Mouse (Mus musculus) urinary bladder, postnatal 14 days (tissue): ENCODE measurements around the gene Zfp324.
"Not testable (repeated sequence)": the region's sequence is repeated elsewhere in the genome, so short reads cannot be mapped to it uniquely, and the experiment has no call there.

ENCODE experiments used
- DNase-seq: peaks from one replicate; pipeline ENCODE4 v3.0.0; 2021; ENCODE audit warnings: low spot score

Zfp324 gene

DNA sequence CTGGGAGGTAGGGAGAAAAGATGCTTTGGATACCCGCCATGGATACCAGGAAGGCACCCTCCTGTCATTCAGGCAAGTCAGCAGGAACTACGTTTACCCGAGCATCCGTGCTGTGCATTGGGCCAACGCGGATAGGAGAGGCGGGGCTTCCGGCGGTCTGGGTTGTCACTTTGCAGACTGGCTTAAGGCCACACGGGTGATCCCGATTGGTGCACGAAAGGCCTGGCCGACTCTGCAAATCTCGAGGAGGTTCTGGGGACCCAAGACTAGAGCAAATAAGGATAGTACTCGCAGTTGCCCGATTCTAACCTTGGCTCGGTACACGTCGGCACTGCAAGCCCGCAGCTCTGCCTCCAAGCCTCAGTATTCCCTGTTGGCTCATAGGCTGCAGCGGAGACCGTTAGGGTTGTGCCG, at the start of gene Zfp324:
Gene Zfp324, plus strand, starts transcription at position 161 of the 414 bp plus-strand sequence.
- DNase-seq, result peak; percentile 91

DNA sequence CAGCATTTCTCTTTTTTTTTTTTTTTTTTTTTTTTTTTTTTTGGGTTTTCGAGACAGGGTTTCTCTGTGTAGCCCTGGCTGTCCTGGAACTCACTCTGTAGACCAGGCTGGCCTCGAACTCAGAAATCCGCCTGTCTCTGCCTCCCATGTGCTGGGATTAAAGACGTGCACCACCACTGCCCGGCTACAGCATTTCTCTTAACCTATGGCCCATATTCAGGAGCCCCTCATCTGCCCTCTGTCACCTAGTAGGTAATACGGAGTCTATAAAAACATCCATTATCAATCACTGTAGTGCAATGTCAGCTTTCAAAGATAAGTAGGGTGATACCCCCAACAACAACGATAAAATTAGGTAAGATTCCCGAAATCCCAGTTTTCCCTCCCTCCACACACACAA, 45.1 kb upstream of the Zfp324 start:
- DNase-seq, result not testable (repeated sequence)

DNA sequence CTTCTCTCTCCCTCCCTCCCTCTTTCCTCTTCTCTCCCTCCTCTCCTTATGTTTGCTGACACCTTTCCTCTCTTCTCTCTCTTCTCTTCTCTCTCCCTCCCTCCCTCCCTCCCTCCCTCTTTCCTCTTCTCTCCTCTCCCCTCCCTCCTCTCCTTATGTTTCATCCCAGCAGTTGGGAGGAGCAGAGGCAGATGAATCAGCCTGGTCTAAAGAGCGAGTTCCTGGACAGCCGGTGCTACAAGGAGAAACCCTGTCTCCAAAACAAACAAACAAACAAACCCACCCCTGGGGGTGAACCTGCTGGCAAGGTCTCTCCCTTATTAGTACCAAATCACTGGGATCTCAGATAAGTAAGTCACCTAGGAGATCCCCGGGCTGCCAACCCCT, 44.3 kb upstream of the Zfp324 start:
- DNase-seq, result no peak

DNA sequence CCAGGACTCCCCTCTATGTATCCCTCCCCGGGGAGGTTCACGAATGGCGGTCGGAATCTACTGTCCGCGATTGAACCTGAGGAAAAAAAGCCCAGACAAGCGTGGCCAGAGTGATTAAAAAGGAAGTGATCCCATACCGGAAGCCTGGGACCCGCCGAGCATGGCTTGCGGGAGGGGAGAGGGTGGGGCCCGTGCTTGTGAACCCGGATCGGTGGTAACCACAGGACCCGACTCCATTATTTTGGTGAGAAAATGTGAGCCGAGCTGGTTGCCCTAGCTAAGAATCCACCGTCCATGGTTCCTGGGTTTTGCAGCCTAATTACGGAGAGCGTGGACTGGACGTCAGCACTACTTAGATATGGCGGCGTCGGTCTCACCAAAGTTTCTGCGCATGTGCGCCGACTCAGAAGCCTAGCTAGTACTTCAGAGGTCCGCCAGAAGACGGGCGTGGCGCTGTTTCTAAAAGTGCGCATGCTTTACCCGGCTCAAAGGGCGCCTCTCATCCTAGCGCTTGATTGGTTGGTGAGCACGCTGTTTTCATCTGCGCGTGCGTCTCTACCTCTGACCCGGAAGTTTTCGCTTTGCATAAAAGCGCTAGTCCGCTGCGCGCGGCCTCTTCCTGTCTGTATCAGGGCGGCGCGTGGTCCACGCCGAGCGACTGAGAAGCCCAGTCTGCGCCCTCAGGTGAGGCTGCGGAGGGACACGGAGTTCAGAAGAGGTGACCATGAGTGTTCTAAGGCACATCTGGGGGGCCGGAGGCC, 43.8 kb upstream of the Zfp324 start, which contains the start of gene Rps5:
Gene Rps5, plus strand, starts transcription at position 586 of the 761 bp plus-strand sequence.
- DNase-seq, result peak; percentile 99

DNA sequence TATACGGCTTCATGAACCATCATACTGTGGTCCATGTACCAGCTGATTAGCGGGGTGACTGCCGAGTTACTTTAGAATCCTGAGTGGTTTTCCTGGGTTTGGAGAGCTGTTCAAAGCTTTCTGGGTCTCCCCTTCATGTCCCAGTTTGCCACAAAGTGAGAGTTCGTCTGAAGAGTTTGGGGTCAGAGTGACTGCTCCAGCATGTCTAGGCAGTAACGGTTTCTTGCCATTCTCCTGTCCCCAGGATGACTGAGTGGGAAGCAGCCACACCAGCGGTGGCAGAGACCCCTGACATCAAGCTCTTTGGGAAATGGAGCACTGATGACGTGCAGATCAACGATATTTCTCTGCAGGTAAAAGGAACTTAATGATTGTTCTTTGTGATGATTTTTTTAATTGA, 42.9 kb upstream of the Zfp324 start:
- DNase-seq, result no peak

DNA sequence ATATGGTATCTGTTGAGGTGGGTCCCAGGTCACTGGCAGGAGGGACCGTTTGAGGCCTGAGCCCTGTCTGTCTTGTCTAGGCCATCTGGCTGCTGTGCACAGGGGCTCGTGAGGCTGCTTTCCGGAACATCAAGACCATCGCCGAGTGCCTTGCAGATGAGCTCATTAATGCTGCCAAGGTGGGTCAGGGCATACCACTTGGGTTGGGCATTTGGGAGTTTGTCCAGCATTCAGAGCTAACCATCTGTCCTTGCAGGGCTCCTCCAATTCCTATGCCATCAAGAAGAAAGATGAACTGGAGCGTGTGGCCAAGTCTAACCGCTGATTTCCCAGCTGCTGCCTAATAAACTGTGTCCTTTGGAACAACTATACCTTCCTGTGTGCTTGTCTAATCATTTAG, 39.3 kb upstream of the Zfp324 start:
- no peak for DNase-seq

DNA sequence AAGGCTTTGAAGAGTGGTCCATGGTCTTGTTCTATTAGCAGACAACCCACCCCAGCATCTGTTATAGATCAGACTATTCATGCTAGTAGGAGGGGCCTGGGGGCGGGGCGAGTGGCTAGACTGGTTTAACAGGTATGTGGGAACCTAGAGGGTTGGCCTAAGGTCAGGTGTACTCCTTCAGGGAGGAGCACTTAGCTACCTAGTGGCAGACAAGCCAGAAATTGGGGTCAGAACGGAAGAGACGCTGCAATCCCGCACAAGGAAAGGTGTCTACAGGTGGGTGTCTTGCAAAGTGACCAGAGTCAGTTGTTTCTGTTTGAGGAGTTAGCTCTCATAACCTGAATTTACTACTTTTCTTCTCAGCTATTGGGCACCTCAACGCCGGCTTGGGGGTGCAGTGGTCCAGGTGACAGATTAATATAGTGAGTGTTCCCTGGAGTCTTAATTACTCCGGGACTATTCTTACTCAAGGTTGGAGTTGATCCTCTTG, 38.4 kb upstream of the Zfp324 start, which contains the start of gene Rnf225:
Gene Rnf225, plus strand, starts transcription at position 226 of the 490 bp plus-strand sequence.
- DNase-seq, result peak; percentile 93

DNA sequence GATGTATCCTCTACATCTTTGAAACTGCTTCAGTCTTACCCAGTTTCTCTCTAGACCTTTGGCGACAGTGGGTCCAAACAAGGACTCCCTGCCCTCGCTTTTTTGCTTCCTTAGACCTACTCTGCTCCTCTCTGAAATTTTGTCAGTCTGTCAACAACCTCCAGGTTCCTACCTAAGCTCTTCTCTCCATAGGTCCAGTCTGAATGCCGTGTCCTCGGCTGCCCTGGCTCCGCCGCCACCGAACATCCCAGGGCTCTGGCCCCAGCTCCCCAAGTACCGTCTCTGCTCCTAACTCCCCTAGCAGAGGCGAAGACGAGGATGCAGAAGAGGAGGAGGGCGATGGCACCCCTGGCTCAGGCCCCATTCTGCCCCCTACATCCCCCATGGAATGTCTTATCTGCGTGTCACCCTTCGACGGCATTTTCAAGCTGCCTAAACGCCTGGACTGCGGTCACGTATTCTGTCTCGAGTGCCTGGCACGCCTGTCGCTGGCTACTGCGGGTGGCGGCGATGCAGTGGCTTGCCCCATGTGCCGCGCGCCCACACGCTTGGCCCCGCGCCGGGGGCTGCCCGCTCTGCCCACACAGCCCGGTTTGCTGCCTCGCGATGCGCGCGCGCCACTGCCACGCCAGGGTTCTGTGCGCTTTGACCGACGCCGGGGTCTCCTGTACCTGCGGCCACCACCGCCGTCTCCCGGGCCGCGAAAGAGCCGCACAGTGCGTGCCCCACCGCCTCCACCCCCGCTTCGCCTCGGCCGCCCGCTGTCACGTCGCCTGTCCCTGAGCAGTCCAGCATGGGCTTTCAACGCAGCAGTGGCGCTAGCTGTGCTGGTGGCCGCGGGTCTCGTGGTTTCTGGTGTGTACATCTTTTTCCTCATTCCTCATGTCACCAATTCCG, 37.7 kb upstream of the Zfp324 start:
- peak; percentile 33 for DNase-seq

DNA sequence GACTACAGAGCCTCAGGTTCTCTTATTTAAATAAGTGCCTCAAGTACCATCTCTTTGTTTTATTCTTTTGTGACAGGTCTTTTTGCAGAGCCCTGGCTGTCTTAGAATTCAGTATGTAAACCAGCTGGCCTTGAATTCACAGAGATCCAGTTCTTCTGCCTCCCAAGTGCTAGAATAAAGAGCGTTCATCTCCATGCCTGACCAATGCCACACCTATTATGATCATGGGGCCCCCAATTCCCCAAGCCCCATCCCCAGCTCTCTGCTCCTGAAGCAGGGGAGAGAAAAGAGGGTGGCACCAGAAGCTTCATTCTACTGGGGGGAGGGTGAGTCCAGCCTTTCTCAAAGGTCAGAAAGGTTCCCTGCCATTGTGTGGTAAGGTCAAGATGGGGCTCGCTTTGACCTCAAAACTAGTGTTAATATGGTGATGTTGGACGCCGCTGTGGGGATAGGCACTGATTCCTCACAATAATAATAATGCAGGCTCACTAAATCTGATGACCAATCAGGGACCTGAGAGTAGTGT, 32.0 kb upstream of the Zfp324 start:
- DNase-seq, result no peak

DNA sequence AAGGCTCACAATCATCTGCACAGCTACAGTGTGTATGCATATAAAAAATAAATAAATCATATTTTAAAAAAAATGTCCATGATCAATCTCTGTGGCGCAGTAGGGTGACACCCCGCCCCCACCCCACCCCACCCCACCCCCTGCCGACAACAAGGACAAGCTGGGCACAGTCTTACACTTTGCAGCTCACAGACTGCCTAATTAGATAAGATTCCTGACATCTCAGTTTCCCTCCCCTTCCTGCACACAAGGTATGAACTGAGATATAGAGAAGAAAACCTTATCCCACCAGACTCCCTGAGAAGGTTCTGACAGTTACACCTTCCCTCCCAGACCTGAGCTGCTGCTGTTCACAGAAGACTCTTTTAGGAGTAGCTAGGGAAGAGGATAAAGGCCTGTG, 30.8 kb upstream of the Zfp324 start:
- DNase-seq, result no peak

DNA sequence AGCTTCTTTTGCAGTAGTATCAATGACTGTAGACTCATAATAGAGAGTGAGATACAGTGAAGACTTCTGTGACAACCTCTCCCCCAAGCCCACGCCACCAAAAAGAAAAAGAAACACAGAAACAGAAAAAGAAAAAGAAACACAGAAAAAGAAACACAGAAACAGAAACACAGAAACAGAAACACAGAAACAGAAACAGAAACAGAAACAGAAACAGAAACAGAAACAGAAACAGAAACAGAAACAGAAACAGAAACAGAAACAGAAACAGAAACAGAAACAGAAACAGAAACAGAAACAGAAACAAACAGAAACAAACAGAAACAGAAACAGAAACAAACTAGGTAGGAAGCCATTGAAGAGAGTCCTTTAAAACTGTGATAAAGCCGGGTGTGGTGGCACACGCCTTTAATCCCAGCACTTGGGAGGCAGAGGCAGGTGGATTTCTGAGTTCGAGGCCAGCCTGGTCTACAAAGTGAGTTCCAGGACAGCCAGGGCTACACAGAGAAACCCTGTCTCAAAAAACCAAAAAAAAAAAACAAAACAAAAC, 28.3 kb upstream of the Zfp324 start:
- not testable (repeated sequence) for DNase-seq

DNA sequence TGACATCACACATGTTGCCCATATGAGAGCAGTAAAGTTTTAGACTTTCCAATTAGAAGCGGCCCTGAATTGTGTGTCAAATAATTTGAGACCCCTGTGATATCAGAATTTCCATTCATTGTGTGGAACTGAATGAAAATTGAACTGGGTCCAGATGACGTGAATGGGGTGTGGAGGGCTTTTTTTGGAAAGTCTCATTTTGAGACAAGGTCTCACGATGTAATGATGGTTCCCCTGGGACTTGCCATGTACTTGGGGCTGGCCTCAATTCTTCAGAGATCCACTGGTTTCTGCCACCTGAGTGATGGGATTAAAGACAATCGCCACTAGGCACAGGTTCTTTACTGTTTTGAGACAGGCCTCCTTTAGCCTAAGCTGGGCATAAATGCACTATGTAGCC, 25.0 kb upstream of the Zfp324 start:
- DNase-seq, result no peak

DNA sequence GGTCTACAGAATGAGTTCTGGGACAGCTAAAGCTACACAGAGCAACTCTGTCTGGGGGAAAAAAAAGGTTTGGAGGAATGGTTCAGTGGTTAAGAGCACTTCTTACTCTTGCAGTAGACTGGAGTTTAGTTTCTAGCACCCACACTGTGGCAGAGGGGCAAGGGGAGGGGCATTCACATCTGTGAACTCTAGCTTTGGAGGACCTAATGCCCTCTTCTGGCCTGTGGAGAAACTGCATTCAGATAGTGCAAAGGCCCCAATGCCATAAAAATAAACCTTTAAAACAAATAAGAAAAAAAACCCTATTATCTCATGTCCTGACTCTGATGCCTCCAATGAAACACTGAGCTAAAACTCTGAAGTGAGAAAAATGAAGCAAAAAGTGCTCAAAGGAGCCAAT, 22.1 kb upstream of the Zfp324 start:
- no peak for DNase-seq

DNA sequence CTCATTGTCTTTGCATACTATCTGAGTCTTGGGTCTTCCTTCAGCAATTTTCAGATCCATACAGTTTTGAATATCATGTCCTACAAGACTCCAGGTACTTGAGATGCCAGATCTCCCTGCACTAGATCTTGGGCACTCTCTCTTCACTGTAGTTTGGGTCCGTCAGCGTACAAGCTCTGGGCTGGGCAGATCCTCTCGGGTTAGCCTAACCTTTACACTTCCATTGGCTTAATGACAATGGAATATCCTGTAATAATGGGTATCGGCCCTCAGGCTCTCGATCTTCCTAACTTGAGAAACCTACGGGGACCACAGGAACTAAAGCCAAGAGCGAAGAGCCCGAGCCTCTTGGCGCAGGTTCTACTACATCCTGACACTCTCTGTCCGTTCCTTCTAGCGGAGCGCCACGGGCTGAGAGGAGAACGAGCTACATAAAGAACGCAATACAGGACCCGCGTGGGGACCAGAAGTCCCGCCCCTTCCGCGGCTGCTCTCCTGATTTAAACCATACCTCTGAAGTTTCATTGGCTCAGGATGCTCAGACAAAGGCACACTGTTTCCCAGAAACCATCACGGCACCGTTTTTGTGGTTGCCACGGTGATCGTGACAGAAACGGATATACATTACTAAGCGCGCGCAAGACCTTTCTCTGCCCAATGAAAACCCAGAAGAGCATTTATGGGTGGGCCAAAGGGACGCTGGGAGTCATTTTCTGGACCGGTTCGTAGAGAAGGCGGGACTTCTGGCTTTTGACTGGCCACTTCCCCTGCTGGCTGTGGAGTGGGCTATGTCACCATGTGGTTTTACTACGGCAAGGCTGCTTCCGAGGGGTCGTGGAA, 16.4 kb upstream of the Zfp324 start:
- DNase-seq, result peak; percentile 93

DNA sequence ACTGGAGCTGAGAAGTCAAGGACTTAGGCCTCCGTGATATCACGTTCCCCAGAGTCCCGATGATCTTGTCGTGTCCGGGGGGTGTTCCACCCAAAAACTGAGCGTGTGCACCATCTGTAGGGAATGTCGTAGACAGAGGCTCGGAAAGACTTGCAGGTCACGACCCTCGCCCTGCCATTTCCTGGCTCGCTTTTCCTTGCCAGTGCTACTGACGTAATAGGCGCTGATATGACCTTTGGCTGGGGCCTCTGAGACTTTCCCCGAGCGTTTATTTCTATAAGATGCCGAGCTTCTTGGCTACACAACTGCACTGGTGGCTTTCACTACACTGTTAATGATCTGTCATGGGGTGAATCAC, 15.8 kb upstream of the Zfp324 start:
- DNase-seq, result no peak

DNA sequence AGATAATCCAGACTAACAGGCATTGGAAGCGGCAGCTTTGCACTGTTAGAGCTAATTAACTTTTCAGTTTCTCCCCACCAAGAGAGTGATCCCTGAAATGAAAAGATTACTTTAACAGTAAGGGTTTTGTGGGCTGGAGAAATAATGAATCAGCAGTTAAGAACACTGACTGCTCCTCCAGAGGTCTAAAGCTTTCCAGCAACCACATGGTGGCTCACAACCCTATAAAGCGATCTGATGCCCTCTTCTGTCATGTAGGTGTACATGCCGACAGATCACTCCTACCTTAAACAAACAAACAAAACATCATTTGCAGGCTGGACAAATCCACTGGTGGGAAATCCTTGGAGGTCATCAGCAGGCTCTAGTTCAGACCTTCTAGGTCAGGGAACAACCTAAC, 10.7 kb upstream of the Zfp324 start:
- DNase-seq, result no peak

DNA sequence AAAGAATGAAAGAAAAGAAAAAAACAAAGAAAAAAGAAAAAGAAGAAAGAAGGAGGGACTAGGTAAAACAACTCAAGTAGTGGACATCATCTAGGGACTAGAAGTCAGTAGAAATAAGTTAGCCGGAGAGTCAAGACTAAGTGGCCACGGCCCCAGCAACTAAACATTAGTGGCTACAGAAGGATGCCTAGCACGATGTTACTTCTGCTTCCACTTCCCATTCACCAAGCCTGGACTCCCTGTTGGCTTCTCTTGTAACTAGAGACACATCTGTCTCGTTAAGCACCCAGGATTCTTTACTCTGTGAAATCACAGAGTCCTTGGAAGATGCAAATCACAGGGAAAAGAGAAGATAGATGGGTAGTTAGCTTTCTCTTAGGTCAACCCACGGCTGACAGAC, 8.1 kb upstream of the Zfp324 start:
- DNase-seq, result no peak

DNA sequence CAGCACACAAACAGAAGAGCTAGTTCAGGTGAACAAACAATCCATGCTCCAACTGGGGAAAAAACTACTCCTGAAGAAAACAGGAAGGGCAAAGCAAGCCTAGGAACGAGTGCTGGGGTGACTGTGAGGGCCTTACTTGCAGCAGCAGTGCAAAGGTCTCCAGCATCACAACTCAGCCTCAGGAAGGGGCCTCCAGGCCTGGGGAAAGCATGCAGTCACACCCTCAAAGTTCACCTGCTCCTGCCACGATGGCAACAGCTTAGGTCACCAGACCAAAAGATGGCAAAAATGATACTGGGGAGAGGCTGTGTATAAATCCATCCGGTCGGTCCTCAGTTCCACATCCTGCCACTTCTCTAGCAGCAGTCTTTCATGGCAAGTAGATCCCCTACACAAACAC, 6.7 kb upstream of the Zfp324 start:
- DNase-seq, result no peak

DNA sequence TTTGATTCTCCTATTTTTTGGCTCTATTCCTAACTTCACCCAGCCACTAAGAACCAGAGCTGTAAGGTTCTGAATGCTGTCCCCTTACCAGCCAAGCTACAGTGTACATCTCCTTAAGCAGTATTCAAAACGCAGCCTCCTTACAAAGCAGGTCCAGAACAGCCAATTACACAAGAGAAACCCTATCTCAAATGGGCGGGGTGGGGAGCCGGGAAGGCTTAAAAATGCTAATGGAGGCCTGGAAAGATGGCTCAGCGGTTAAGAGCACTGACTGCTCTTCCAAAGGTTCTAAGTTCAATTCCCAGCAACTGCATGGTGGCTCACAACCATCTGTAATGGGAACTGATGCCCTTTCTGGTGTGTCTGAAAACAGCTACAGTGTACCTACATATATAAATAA, 5.9 kb upstream of the Zfp324 start:
- DNase-seq, result no peak

DNA sequence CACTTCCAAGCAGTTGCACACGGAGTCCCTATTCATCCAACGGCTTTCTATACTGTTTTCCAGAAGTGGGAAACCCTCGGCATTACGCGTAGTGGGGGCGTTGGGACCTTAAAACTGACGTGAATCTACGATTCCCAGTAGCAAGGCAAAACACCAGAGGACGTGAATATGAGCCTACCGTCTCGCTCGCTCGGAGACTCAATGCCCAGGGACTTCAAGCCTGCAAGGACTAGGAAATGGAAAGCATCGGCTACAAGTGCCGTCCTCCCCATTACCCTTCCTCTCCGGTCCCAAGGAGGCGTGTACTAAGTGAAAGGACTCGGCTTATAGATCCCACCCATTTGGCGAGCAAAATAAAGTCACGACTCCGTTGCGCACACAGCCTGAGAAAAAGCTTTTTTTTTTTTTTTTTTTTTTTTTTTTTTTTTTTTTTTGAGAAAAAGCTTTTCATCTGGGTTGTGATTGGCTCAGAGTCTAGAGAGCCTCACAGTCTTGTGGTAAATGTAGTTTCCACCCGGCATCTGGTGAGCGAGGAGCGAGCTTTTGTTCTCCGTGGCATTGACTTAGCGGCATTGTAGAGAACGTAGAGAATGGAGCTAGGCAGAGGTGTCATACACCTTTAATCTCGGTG, 4.0 kb upstream of the Zfp324 start:
- DNase-seq, result no peak
